Mouse (Mus musculus): ENCODE results near the gene Prkca.

Prkca gene

GRCm38 (mm10) chr11:108343789-108344462 is at the start of gene Prkca:
Gene Prkca (minus strand): TSS chr11:108343928.
- peak; percentile 96 for DNase-seq (ENCODE audit: low spot score)

DNA sequence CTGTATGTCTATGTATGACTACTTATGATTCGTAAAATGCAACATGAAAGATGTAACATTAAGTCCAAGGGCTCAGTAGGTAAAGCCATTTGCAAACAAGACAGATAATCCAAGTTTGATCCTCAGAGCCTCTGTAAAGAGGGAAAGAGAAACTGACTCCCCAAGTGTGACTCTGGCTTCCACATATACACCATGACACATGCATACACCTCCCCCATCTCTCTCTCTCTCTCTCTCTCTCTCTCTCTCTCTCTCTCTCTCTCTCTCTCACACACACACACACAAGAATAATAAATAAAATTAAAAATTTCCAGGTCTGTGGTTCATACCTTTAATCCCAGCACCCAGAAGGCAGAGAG is 41.9 kb upstream of the Prkca start:
- DNase-seq (ENCODE audit: low spot score): no peak

GRCm38 (mm10) chr11:108384920-108385665 is 41.4 kb upstream of the Prkca start:
- DNase-seq (ENCODE audit: low spot score): no peak

GRCm38 (mm10) chr11:108382664-108383063 is 38.9 kb upstream of the Prkca start:
- no peak for DNase-seq (ENCODE audit: low spot score)

DNA sequence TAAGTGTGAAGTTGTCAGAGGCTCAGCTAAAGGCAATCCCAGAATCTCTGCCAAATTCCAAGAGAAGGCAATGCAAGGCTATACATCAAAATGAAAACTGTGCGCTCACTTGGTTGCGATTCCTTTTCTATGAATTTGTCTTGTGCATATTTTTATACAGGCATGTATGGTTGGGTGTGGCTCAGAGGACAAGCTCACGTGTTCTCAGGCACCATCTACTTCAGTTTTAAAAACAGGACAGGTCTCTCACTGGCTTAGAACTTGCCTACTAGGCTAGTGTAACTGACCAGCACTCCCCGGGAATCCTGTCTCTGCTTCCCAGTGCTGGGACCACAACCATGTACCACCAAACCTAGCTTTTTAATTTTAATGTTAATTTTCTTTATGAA is 34.6 kb upstream of the Prkca start:
- DNase-seq (ENCODE audit: low spot score): no peak

DNA sequence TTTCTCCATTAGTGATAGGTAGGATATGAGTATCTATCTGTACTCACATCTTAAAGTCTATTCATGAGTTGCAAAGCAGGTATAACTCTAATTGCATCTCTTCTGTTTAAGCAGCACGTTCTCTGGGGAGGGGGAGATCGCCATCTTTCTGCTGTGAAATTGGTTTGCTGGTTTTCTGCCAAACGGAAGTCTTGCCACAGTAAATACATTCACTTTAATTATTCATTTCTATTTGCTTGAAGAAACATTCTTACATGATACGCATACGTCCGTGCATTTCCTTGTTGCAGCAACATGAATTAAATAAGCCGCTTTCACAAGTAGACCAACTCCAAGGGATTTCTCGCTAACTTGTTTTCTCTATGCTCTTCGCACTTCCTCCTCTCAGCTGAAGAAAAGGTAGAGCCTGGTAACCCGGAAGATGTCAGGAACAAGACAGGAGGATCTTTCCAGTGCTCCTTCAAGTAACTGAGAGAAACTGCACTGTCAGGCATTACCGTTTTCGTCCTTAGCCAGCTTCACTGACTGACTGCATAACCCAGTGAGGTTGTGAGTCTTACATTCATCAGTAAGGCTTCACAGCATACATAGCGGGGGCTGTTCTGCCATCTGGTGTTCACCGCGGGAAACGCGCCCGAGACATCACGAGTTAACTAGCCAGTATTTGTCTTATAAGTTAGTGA is 34.1 kb upstream of the Prkca start:
- DNase-seq (ENCODE audit: low spot score): peak; percentile 72

DNA sequence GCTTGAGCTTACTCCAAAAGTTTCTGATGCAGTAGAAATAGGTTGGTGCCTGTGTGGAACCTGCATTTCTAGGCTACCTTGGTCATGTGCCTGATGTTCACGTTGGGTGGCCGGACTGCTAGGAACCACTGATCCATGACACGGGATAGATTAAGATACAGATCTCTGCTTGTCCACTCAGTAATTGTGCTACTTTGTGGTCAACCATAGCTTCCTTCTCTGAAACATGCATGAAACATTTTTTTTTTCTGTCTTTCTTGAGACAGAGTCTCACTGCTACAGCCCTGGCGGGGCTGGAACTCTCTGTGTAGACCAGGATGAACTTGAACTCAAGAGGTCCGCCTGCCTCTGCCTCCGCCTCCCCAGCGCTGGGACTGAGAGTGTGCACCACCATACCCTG is 33.1 kb upstream of the Prkca start:
- no peak for DNase-seq (ENCODE audit: low spot score)

DNA sequence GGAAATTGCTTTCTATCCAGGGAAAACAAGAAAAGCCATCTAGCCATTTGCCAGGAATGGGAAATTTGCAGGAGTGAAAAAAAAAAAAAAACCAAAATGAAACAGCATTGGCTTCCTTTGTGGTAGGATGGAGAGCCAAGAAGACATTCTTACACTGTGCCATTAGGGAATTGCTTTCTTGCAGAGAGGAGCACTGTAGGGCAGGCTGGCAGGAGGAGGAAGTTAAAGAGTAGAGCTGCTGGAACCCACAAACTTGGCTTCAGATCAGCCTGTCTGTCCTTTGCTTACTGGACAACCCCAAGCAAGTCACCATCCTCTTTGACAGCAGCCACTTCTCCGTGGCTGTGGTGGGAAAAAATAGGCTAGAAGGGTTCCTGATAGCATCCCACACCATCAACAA is 23.3 kb upstream of the Prkca start:
- no peak for DNase-seq (ENCODE audit: low spot score)

GRCm38 (mm10) chr11:108365600-108365999 is 21.9 kb upstream of the Prkca start:
- DNase-seq (ENCODE audit: low spot score): no peak

- peak; percentile 47 for DNase-seq (ENCODE audit: low spot score)
These were observed 21.3 kb upstream of the Prkca start for GRCm38 (mm10) chr11:108364945-108365589.

GRCm38 (mm10) chr11:108363991-108364390 is 20.3 kb upstream of the Prkca start:
- DNase-seq (ENCODE audit: low spot score): no peak

GRCm38 (mm10) chr11:108362965-108363364 is 19.2 kb upstream of the Prkca start:
- no peak for DNase-seq (ENCODE audit: low spot score)

GRCm38 (mm10) chr11:108360983-108361382 is 17.3 kb upstream of the Prkca start:
- DNase-seq (ENCODE audit: low spot score): no peak

GRCm38 (mm10) chr11:108358911-108359310 is 15.2 kb upstream of the Prkca start:
- no peak for DNase-seq (ENCODE audit: low spot score)

- DNase-seq (ENCODE audit: low spot score): no peak
These were observed 12.3 kb upstream of the Prkca start for GRCm38 (mm10) chr11:108356020-108356419.

DNA sequence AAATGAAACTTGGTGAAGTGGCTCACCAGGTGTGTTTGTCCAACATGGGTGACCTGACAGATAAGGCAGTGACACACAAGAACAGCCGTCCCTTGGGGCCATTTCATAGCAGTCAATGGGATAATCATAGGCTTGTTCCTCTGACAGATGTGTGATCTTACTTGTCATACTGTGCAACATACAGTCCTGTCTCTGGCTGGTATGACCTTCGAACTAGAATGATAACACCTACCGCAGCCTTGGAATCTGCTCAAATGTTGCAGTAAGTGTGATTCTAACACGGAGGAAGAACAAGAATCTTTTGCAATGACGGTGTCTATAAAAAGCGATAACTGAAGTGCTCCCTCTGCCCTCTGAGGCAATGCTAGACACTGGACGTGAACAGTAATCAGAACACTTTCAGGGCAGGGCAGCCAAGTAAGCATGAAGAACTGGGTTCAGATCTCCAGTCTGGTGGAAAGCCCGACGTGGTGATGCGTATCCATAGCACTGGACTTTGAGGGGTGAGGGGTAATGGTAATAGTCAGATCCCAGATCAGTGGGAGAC is 9.2 kb upstream of the Prkca start:
- no peak for DNase-seq (ENCODE audit: low spot score)

DNA sequence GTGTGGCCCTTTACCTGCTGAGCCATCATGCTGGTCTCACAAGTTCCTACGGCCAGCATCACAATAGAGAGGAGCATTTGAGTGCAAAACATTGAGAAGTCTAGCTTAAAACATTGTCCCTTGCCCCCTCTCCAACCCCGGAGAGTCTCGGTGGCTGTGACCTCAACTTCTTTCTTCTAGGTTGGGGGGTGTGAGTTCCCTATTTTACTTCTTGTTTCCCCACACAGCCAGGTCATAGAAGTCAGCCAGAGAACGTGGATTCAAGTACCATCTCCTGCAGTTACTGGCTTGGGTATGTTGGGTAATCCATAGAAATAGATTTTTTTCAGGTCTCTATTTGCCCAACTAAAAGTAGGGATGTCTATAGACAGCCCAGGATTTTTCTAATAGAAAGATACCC is 7.1 kb upstream of the Prkca start:
- DNase-seq (ENCODE audit: low spot score): no peak

DNA sequence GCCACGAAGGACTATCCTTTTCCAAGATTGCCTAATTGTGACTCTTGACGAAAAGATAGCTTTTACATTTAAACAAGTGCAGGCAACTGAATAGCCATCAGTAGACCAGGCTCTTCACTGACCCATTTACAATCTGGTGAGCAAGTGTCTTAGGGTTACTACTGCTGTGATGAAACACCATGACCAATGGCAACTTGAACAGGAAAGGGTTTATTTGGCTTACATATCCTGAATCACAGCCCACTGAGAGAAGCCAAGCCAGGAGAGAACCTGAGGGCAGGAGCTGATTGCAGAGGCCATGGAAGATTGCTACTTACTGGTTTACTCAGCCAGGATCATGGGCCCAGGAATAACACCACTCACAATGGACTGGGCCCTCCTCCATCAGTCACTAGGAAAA is 1.6 kb upstream of the Prkca start:
- no peak for DNase-seq (ENCODE audit: low spot score)

GRCm38 (mm10) chr11:108344759-108345158 is 1.0 kb upstream of the Prkca start:
- DNase-seq (ENCODE audit: low spot score): no peak

GRCm38 (mm10) chr11:108342781-108343768 is 653 bp downstream of the Prkca start, which contains the start of gene Apoh:
Gene Apoh (plus strand): TSS chr11:108343354.
- peak; percentile 45 for DNase-seq (ENCODE audit: low spot score)

GRCm38 (mm10) chr11:108341783-108342182 is 1.9 kb downstream of the Prkca start:
- no peak for DNase-seq (ENCODE audit: low spot score)

All from urinary bladder, postnatal 25 days (tissue).